Mouse (Mus musculus) left cerebral cortex, postnatal 4 days (tissue): Measurements from ENCODE around the gene Aldh1l1. TPM values are rescaled to one million over a fixed set of nuclear protein-coding genes. Genes with fewer than 3 reads are reported as not detected.

ENCODE experiments used
- DNase-seq: peaks from one replicate; pipeline ENCODE4 v3.0.0-alpha.2; 2022
- intact Hi-C: fragments of 180-260 bp; cut with DNase I; formaldehyde crosslinking; loops from one replicate; pipeline ENCODE4 v1.15.1; 2025
- total RNA-seq, 2 experiments: library from RNA; stranded (reverse); gene quantifications; 2 replicates each; pipeline ENCODE4 v1.2.3; 2021

Gene Aldh1l1
- total RNA-seq, 2 experiments from 2014 or later: 56.1 to 57.5 TPM

GRCm38 (mm10) chr6:90505906-90506305, 19.7 kb downstream of the Aldh1l1 start:
- peak; percentile 28 for DNase-seq
- intact Hi-C loops: no loop called here

- intact Hi-C loops: no loop called here
- DNase-seq: peak; percentile 90
Observed at GRCm38 (mm10) chr6:90506673-90507311, 20.6 kb downstream of the Aldh1l1 start.

GRCm38 (mm10) chr6:90507443-90507842, 21.2 kb downstream of the Aldh1l1 start:
- DNase-seq: no peak
- intact Hi-C loops: no loop called here

- intact Hi-C loops: no loop called here
- peak; percentile 50 for DNase-seq
Observed at GRCm38 (mm10) chr6:90508197-90508624, 22.0 kb downstream of the Aldh1l1 start.

GRCm38 (mm10) chr6:90509085-90509484, 22.9 kb downstream of the Aldh1l1 start:
- intact Hi-C loops: no loop called here

GRCm38 (mm10) chr6:90512416-90512815, 26.2 kb downstream of the Aldh1l1 start:
- no peak for DNase-seq

More at GRCm38 (mm10) chr6:90509085-90509484, 22.9 kb downstream of the Aldh1l1 start:
- DNase-seq: peak; percentile 32

GRCm38 (mm10) chr6:90513074-90513856, 27.0 kb downstream of the Aldh1l1 start:
- no peak for DNase-seq
- intact Hi-C loops: loop anchor here (5.0 kb wide), 1 partner anchor 61 kb away; no protein-coding TSS in a partner anchor

More at GRCm38 (mm10) chr6:90512416-90512815, 26.2 kb downstream of the Aldh1l1 start:
- intact Hi-C loops: loop anchor here (5.0 kb wide), 1 partner anchor 60 kb away; no protein-coding TSS in a partner anchor

- intact Hi-C loops: loop anchor here (5.0 kb wide), 1 partner anchor 62 kb away; no protein-coding TSS in a partner anchor
- no peak for DNase-seq
Observed at GRCm38 (mm10) chr6:90514369-90514768, 28.1 kb downstream of the Aldh1l1 start.

- intact Hi-C loops: loop anchor here (5.0 kb wide), 1 partner anchor 63 kb away; no protein-coding TSS in a partner anchor
- DNase-seq: peak; percentile 95
Observed at GRCm38 (mm10) chr6:90514883-90515405, 28.7 kb downstream of the Aldh1l1 start.

- intact Hi-C loops: no loop called here
Observed at GRCm38 (mm10) chr6:90518892-90519291, 32.7 kb downstream of the Aldh1l1 start.

GRCm38 (mm10) chr6:90519375-90519774, 33.1 kb downstream of the Aldh1l1 start:
- intact Hi-C loops: no loop called here
- DNase-seq: no peak

More at GRCm38 (mm10) chr6:90518892-90519291, 32.7 kb downstream of the Aldh1l1 start:
- DNase-seq: no peak

GRCm38 (mm10) chr6:90526406-90526805, 40.2 kb downstream of the Aldh1l1 start:
- no peak for DNase-seq
- intact Hi-C loops: no loop called here

GRCm38 (mm10) chr6:90529461-90530046, 43.3 kb downstream of the Aldh1l1 start:
- no peak for DNase-seq
- intact Hi-C loops: no loop called here

GRCm38 (mm10) chr6:90532575-90533190, 46.5 kb downstream of the Aldh1l1 start:
- DNase-seq: no peak
- intact Hi-C loops: no loop called here

GRCm38 (mm10) chr6:90533505-90533904, 47.3 kb downstream of the Aldh1l1 start:
- no peak for DNase-seq
- intact Hi-C loops: no loop called here

- intact Hi-C loops: no loop called here
- DNase-seq: peak; percentile 87
Observed at GRCm38 (mm10) chr6:90534701-90535475, 48.7 kb downstream of the Aldh1l1 start.

- intact Hi-C loops: no loop called here
- DNase-seq: no peak
Observed at GRCm38 (mm10) chr6:90536824-90537223, 50.6 kb downstream of the Aldh1l1 start.

GRCm38 (mm10) chr6:90537941-90538340, 51.7 kb downstream of the Aldh1l1 start:
- peak; percentile 86 for DNase-seq
- intact Hi-C loops: no loop called here

- intact Hi-C loops: no loop called here
- peak; percentile 23 for DNase-seq
Observed at GRCm38 (mm10) chr6:90539271-90539670, 53.0 kb downstream of the Aldh1l1 start.

- intact Hi-C loops: no loop called here
Observed at GRCm38 (mm10) chr6:90540520-90540919, 54.3 kb downstream of the Aldh1l1 start.

More at GRCm38 (mm10) chr6:90540520-90540919, 54.3 kb downstream of the Aldh1l1 start:
- no peak for DNase-seq
